Mouse (Mus musculus) liver, embryonic 16.5 days (tissue): Measurements from ENCODE around the gene Zfp775. TPM values are rescaled to one million over a fixed set of nuclear protein-coding genes. Genes with fewer than 3 reads are reported as not detected.

Source experiments
- ATAC-seq: fragments of 200-750 bp; cut with Nextera tagmentation; 2 replicates; pipeline ENCODE4 v1.8.0; 2017; ENCODE audit warnings: low read depth, mild to moderate bottlenecking, moderate number of reproducible peaks, moderate library complexity
- H3K27ac ChIP-seq: fragments of 300-500 bp; sonication (generic); 2 replicates; pipeline ENCODE4 v1.5.1; 2014; ENCODE audit warnings: mild to moderate bottlenecking, low read length
- H3K27me3 ChIP-seq: fragments of 300-500 bp; sonication (generic); 2 replicates; pipeline ENCODE4 v1.6.1; 2014; ENCODE audit warnings: low read depth, low read length, mixed read lengths; ENCODE audit not compliant: control insufficient read depth, insufficient read depth
- H3K36me3 ChIP-seq: fragments of 300-500 bp; sonication (generic); 2 replicates; pipeline ENCODE4 v1.6.1; 2014; ENCODE audit warnings: mild to moderate bottlenecking; ENCODE audit not compliant: control insufficient read depth, insufficient read depth
- H3K4me1 ChIP-seq: fragments of 300-500 bp; sonication (generic); 2 replicates; pipeline ENCODE4 v1.6.1; 2014; ENCODE audit warnings: low read depth, low read length, mixed read lengths; ENCODE audit not compliant: control insufficient read depth
- H3K4me2 ChIP-seq: fragments of 300-500 bp; sonication (generic); 2 replicates; pipeline ENCODE4 v1.6.1; 2014; ENCODE audit warnings: low read depth, low read length, mixed read lengths
- H3K4me3 ChIP-seq: fragments of 300-500 bp; sonication (generic); 2 replicates; pipeline ENCODE4 v1.5.1; 2014; ENCODE audit warnings: low read depth, mild to moderate bottlenecking, low read length
- H3K9ac ChIP-seq: fragments of 300-500 bp; sonication (generic); 2 replicates; pipeline ENCODE4 v1.6.1; 2014; ENCODE audit warnings: low read depth, low read length
- H3K9me3 ChIP-seq: fragments of 300-500 bp; sonication (generic); replicated peaks from 2 replicates; pipeline ENCODE4 v1.6.1; 2016; ENCODE audit warnings: low read length; ENCODE audit not compliant: control insufficient read depth
- WGBS: fragments of 180-500 bp; shearing (Covaris S2); extraction: QIAGEN DNeasy Blood & Tissue Kit; methylation state at CpG from one replicate; pipeline ENCODE4 v1.1.7; 2014; ENCODE audit not compliant: insufficient replicate concordance; 5-methylcytosine and 5-hydroxymethylcytosine counted together
- polyA plus RNA-seq: library from polyadenylated mRNA; unstranded; fragments of >200 nt; fragmentation: Nextera tagmentation; extraction: Ambion mirVana; gene quantifications from 2 replicates; pipeline ENCODE4 v1.2.1, GENCODE M21; 2015

The Zfp775 gene
- polyA plus RNA-seq, 1 experiment from 2014 or later, result 2.3 TPM

GRCm38 (mm10) chr6:48568036-48568984, 33.6 kb upstream of the Zfp775 start:
- no peak overlapping the region for H3K4me2 ChIP-seq
- ATAC-seq, result no peak
- no peak overlapping the region for H3K4me3 ChIP-seq
- no peaks in the 10 kb centered on the region for H3K36me3 ChIP-seq
- H3K27ac ChIP-seq, result no peak overlapping the region
- no peak overlapping the region for H3K9ac ChIP-seq
- peaks cover 5% of the 10 kb centered on the region for H3K4me1 ChIP-seq
- WGBS, result 75% methylated on average over 21 of the region's 21 CpGs
- no peaks in the 10 kb centered on the region for H3K9me3 ChIP-seq
- no peaks in the 10 kb centered on the region for H3K27me3 ChIP-seq

GRCm38 (mm10) chr6:48569065-48569807, 32.6 kb upstream of the Zfp775 start:
- no peak overlapping the region for H3K4me3 ChIP-seq
- H3K27ac ChIP-seq, result no peak overlapping the region
- H3K36me3 ChIP-seq, result no peaks in the 10 kb centered on the region
- no peaks in the 10 kb centered on the region for H3K27me3 ChIP-seq
- H3K4me2 ChIP-seq, result no peak overlapping the region
- 56% methylated on average over 8 of the region's 8 CpGs for WGBS
- H3K4me1 ChIP-seq, result peaks cover 6% of the 10 kb centered on the region
- ATAC-seq, result no peak
- H3K9ac ChIP-seq, result no peak overlapping the region
- no peaks in the 10 kb centered on the region for H3K9me3 ChIP-seq

GRCm38 (mm10) chr6:48572014-48572413, 29.8 kb upstream of the Zfp775 start:
- 71% methylated on average over 5 of the region's 5 CpGs for WGBS
- Histone ChIP-seq H3K4me1 (peaks cover 6% of the 10 kb centered on the region), H3K27ac (no peak overlapping the region), H3K36me3 (no peaks in the 10 kb centered on the region), H3K9me3 (no peaks in the 10 kb centered on the region), H3K4me2 (peak overlapping the region; percentile 15; the same call in 1 of the 2 replicates), H3K4me3 (no peak overlapping the region), H3K27me3 (no peaks in the 10 kb centered on the region), H3K9ac (no peak overlapping the region)
- no peak for ATAC-seq

- H3K4me1 ChIP-seq, result peaks cover 6% of the 10 kb centered on the region
- peak within 1 kb of the TSS; percentile 29; the same call in 1 of the 2 replicates for H3K27ac ChIP-seq
- H3K27me3 ChIP-seq, result no peaks in the 10 kb centered on the region
- no peaks in the 10 kb centered on the region for H3K9me3 ChIP-seq
- H3K4me3 ChIP-seq, result no peak within 1 kb of the TSS
- H3K36me3 ChIP-seq, result no peaks in the 10 kb centered on the region
- 42% methylated on average over 6 of the region's 6 CpGs for WGBS
- H3K9ac ChIP-seq, result no peak within 1 kb of the TSS
- peak; percentile 63 for ATAC-seq
- H3K4me2 ChIP-seq, result peak within 1 kb of the TSS; percentile 15; the same call in 1 of the 2 replicates
Measured at GRCm38 (mm10) chr6:48572572-48573061, 29.2 kb upstream of the Zfp775 start, which contains the start of gene Rarres2. TSS of gene Rarres2 (minus strand) at chr6:48572789.

GRCm38 (mm10) chr6:48573280-48573679, 28.6 kb upstream of the Zfp775 start:
- no peaks in the 10 kb centered on the region for H3K27me3 ChIP-seq
- no peak overlapping the region for H3K4me2 ChIP-seq
- WGBS, result 43% methylated on average over 10 of the region's 10 CpGs
- H3K9me3 ChIP-seq, result no peaks in the 10 kb centered on the region
- no peak overlapping the region for H3K4me3 ChIP-seq
- H3K36me3 ChIP-seq, result no peaks in the 10 kb centered on the region
- peaks cover 6% of the 10 kb centered on the region for H3K4me1 ChIP-seq
- H3K9ac ChIP-seq, result no peak overlapping the region
- ATAC-seq, result no peak
- H3K27ac ChIP-seq, result no peak overlapping the region

GRCm38 (mm10) chr6:48573981-48574380, 27.9 kb upstream of the Zfp775 start:
- H3K9ac ChIP-seq, result no peak overlapping the region
- H3K4me3 ChIP-seq, result no peak overlapping the region
- no peaks in the 10 kb centered on the region for H3K27me3 ChIP-seq
- no peak overlapping the region for H3K4me2 ChIP-seq
- peaks cover 6% of the 10 kb centered on the region for H3K4me1 ChIP-seq
- H3K27ac ChIP-seq, result no peak overlapping the region
- no peak for ATAC-seq
- no peaks in the 10 kb centered on the region for H3K9me3 ChIP-seq
- WGBS, result 53% methylated on average over 3 of the region's 3 CpGs
- no peaks in the 10 kb centered on the region for H3K36me3 ChIP-seq

GRCm38 (mm10) chr6:48578736-48579135, 23.1 kb upstream of the Zfp775 start:
- Histone ChIP-seq H3K27me3 (no peaks in the 10 kb centered on the region), H3K4me1 (no peaks in the 10 kb centered on the region), H3K9ac (no peak overlapping the region), H3K9me3 (no peaks in the 10 kb centered on the region), H3K36me3 (no peaks in the 10 kb centered on the region), H3K4me2 (no peak overlapping the region), H3K27ac (no peak overlapping the region), H3K4me3 (no peak overlapping the region)
- no peak for ATAC-seq
- 35% methylated on average over 5 of the region's 5 CpGs for WGBS

- Histone ChIP-seq H3K27me3 (no peaks in the 10 kb centered on the region), H3K4me3 (no peak overlapping the region), H3K9me3 (no peaks in the 10 kb centered on the region), H3K4me1 (no peaks in the 10 kb centered on the region), H3K9ac (no peak overlapping the region), H3K4me2 (no peak overlapping the region), H3K36me3 (no peaks in the 10 kb centered on the region), H3K27ac (no peak overlapping the region)
- 10% methylated on average over 5 of the region's 5 CpGs for WGBS
- no peak for ATAC-seq
Measured at GRCm38 (mm10) chr6:48579215-48579648, 22.6 kb upstream of the Zfp775 start.
